Mouse (Mus musculus) stomach, embryonic 16.5 days (tissue): ENCODE measurements around the gene Gm9913. TPM values are rescaled to one million over a fixed set of nuclear protein-coding genes. Genes with fewer than 3 reads are reported as not detected.
A peak's percentile ranks its signal among the peaks of the same experiment; 100 is the strongest.

Experiments
- ATAC-seq: fragments of 200-750 bp; cut with Nextera tagmentation; 2 replicates; pipeline ENCODE4 v1.8.0; 2017; ENCODE audit warnings: moderate number of reproducible peaks, moderate TSS enrichment; ENCODE audit not compliant: insufficient read depth, low FRiP score
- H3K27ac ChIP-seq: fragments of 300-500 bp; sonication (generic); 2 replicates; pipeline ENCODE4 v1.5.1; 2014; ENCODE audit warnings: low read length
- H3K27me3 ChIP-seq: fragments of 300-500 bp; sonication (generic); 2 replicates; pipeline ENCODE4 v1.6.1; 2014; ENCODE audit warnings: low read length, control low read depth, mixed read lengths; ENCODE audit not compliant: control insufficient read depth, insufficient read depth
- H3K36me3 ChIP-seq: fragments of 300-500 bp; sonication (generic); 2 replicates; pipeline ENCODE4 v1.6.1; 2014; ENCODE audit warnings: low read length; ENCODE audit not compliant: control insufficient read depth, insufficient read depth
- H3K4me1 ChIP-seq: fragments of 300-500 bp; sonication (generic); 2 replicates; pipeline ENCODE4 v1.6.1; 2014; ENCODE audit warnings: low read length, control low read depth, mixed read lengths; ENCODE audit not compliant: control insufficient read depth, insufficient read depth
- H3K4me2 ChIP-seq: fragments of 300-500 bp; sonication (generic); 2 replicates; pipeline ENCODE4 v1.6.1; 2014; ENCODE audit warnings: low read depth, low read length, mixed read lengths
- H3K4me3 ChIP-seq: fragments of 300-500 bp; sonication (generic); replicated peaks from 2 replicates; pipeline ENCODE4 v1.5.1; 2014; ENCODE audit warnings: mild to moderate bottlenecking, low read length
- H3K9ac ChIP-seq: fragments of 300-500 bp; sonication (generic); 2 replicates; pipeline ENCODE4 v1.6.1; 2014; ENCODE audit warnings: low read length
- H3K9me3 ChIP-seq: fragments of 300-500 bp; sonication (generic); replicated peaks from 2 replicates; pipeline ENCODE4 v1.6.1; 2016; ENCODE audit warnings: low read length, control low read depth; ENCODE audit not compliant: control insufficient read depth
- WGBS: fragments of 180-500 bp; shearing (Covaris S2); extraction: QIAGEN DNeasy Blood & Tissue Kit; methylation state at CpG from one replicate; pipeline ENCODE4 v1.1.7; 2014; 5-methylcytosine and 5-hydroxymethylcytosine counted together
- polyA plus RNA-seq: library from polyadenylated mRNA; unstranded; fragments of >200 nt; fragmentation: Nextera tagmentation; extraction: Ambion mirVana; gene quantifications from 2 replicates; pipeline ENCODE4 v1.2.1, GENCODE M21; 2015

Gm9913 gene
- polyA plus RNA-seq, 1 experiment from 2014 or later, result 0.37 TPM

DNA sequence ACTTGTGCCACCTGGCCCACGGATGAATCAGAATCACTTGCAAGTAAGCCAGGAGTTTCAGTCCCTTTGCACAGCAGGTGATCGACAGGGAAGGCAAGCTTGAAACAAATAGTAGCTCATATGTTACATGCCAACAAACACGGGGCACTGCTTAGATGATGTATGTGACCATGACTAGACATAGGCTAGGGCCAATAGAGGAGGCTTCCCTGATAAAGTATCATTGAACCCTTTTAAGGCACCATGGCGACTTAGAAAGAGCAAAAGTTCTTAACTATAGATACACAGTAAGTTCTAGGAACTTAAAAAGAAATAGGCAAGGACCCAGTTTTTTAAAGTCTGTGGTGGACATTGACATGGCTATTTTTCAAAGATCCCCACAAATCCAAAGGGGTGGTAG, 3.0 kb downstream of the Gm9913 start, which contains the start of gene Fbn1:
TSS of gene Fbn1 (minus strand) at position 101 of the 400 bp plus-strand sequence.
- WGBS, result 84% methylated on average over 4 of the region's 4 CpGs
- peak within 1 kb of the TSS; percentile 73 for H3K4me3 ChIP-seq
- H3K27me3 ChIP-seq, result peaks cover 14% of the 10 kb centered on the region
- H3K36me3 ChIP-seq, result no peaks in the 10 kb centered on the region
- peak within 1 kb of the TSS; percentile 79 for H3K9ac ChIP-seq
- no peak for ATAC-seq
- H3K9me3 ChIP-seq, result no peaks in the 10 kb centered on the region
- 0 out of 2 replicates have a peak, but pooled peaks cover 9% of the 10 kb centered on the region for H3K4me1 ChIP-seq
- peak within 1 kb of the TSS; percentile 61 for H3K4me2 ChIP-seq
- H3K27ac ChIP-seq, result peak within 1 kb of the TSS; percentile 94

- Histone ChIP-seq H3K4me2 (no peak overlapping the region), H3K9ac (no peak overlapping the region), H3K4me3 (no peak overlapping the region), H3K9me3 (no peaks in the 10 kb centered on the region), H3K27me3 (peaks cover 14% of the 10 kb centered on the region), H3K27ac (no peak overlapping the region), H3K4me1 (0 out of 2 replicates have a peak, but pooled peaks cover 7% of the 10 kb centered on the region), H3K36me3 (no peaks in the 10 kb centered on the region)
- 86% methylated on average over 5 of the region's 5 CpGs for WGBS
- no peak for ATAC-seq
Observed at GRCm38 (mm10) chr2:125508381-125508780, 3.5 kb downstream of the Gm9913 start.

DNA sequence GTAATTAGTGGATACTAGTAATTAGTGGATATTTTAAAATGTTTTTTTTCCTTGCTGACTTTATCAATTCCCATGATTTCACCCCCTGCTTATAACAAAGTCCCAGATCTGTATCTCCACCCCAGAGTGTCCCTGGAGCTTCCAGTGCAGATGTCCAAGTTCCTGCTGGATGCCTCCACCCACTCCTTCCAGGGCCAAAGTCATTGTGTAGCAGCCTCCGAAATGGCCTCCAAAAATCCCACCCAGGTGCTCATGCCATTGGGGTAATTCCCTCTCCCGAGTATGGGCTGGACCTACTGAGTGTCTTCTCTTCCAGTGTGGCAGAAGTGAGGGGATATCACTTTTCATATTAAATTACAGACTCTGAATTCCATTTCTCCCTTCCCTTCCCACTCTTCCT, 5.9 kb downstream of the Gm9913 start:
- H3K27me3 ChIP-seq, result 0 out of 2 replicates have a peak, but pooled peaks cover 6% of the 10 kb centered on the region
- H3K4me2 ChIP-seq, result no peak overlapping the region
- no peak overlapping the region for H3K27ac ChIP-seq
- peaks cover 3% of the 10 kb centered on the region; the same call in 1 of the 2 replicates for H3K4me1 ChIP-seq
- ATAC-seq, result no peak
- 79% methylated on average over 2 of the region's 2 CpGs for WGBS
- H3K9me3 ChIP-seq, result no peaks in the 10 kb centered on the region
- H3K36me3 ChIP-seq, result no peaks in the 10 kb centered on the region
- H3K4me3 ChIP-seq, result no peak overlapping the region
- H3K9ac ChIP-seq, result no peak overlapping the region

DNA sequence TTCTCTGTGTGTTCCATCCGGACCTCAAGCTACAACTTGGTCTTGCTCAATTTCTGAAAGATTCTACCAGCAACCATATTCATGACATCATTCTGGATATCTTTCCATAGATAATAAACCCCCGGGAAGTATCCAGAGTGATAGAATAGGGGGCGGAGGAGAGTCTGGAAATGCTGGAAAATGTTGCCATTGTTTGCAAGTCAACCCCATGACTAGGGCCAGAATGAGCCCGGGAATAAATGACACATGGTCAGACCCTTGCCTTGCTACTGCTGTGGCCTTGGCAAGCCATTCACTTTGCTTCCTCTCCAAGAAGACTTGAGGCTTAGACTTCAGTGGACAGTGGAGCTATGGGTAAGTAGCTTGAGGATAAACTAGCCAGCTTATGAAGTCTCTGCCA, 7.0 kb downstream of the Gm9913 start:
- WGBS, result 80% methylated on average over 4 of the region's 4 CpGs
- no peaks in the 10 kb centered on the region for H3K36me3 ChIP-seq
- no peak for ATAC-seq
- no peaks in the 10 kb centered on the region for H3K9me3 ChIP-seq
- H3K4me2 ChIP-seq, result no peak overlapping the region
- H3K4me3 ChIP-seq, result no peak overlapping the region
- H3K27ac ChIP-seq, result no peak overlapping the region
- H3K27me3 ChIP-seq, result 0 out of 2 replicates have a peak, but pooled peaks cover 3% of the 10 kb centered on the region
- H3K9ac ChIP-seq, result no peak overlapping the region
- H3K4me1 ChIP-seq, result peaks cover 7% of the 10 kb centered on the region

GRCm38 (mm10) chr2:125512544-125512943, 7.7 kb downstream of the Gm9913 start:
- no peaks in the 10 kb centered on the region for H3K9me3 ChIP-seq
- H3K4me3 ChIP-seq, result no peak overlapping the region
- no peaks in the 10 kb centered on the region for H3K36me3 ChIP-seq
- 0 out of 2 replicates have a peak, but pooled peaks cover 3% of the 10 kb centered on the region for H3K27me3 ChIP-seq
- 66% methylated on average over 4 of the region's 4 CpGs for WGBS
- H3K9ac ChIP-seq, result no peak overlapping the region
- no peak overlapping the region for H3K4me2 ChIP-seq
- ATAC-seq, result no peak
- peaks cover 7% of the 10 kb centered on the region for H3K4me1 ChIP-seq
- H3K27ac ChIP-seq, result no peak overlapping the region

DNA sequence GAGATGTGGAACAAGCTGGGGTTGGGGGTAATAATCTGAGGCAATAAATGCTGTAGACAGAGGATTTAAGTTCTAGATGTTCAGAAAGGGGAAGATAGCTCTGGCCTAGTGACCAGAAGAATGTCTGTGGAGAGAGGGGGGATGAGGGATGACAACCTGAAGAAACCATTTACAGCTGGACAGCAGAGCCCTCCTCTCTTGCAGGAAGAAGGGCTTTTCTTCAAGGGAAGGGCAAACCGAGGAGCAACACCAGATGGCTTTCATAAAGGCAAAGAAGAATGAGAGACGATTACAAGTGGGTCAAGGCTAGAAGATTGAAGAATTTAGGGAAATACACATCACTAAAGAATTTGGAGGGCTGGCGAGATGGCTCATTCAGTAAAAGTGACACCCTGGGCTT, 9.5 kb downstream of the Gm9913 start:
- Histone ChIP-seq H3K9ac (no peak overlapping the region), H3K4me3 (no peak overlapping the region), H3K27ac (no peak overlapping the region), H3K4me1 (peaks cover 7% of the 10 kb centered on the region), H3K9me3 (no peaks in the 10 kb centered on the region), H3K27me3 (no peaks in the 10 kb centered on the region), H3K4me2 (no peak overlapping the region), H3K36me3 (no peaks in the 10 kb centered on the region)
- 51% methylated on average over 3 of the region's 3 CpGs for WGBS
- no peak for ATAC-seq

DNA sequence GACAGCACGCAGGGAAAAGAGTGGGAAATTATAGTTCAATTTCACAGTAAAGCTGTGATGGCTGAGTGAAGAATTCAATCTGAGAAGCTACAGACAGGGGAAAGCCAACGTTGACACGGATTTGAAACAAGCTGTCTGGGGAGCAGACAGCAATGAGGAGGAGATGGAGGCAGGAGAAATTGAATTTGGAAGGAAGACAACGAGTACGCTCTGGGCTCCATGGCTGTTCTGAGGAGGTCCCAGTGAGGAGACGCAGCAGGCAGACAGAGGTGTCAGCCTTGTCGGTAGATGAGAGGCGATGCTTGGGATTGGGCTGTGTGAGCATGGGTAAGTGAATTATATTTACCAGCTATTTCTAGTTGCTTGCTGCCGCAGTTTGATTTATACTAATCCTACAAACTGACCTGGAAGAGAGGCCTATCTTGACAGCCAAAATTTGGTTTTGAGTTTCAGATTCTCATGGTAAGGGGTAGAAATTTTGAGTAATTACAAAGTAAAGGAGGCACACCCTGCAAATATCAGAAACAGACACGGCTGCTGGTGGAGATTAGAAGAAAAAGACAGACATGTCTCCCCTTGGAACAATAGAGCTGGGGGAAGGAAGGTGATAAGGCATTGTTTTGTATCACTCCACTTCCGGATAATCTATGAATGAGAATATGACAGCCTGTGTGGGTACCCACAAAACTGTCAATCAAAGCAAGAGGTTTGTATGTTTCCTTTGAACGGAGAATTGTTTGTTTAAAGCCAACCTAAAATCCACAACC, 10.6 kb downstream of the Gm9913 start:
- no peak overlapping the region for H3K4me3 ChIP-seq
- H3K27ac ChIP-seq, result no peak overlapping the region
- no peaks in the 10 kb centered on the region for H3K9me3 ChIP-seq
- ATAC-seq, result no peak
- WGBS, result 48% methylated on average over 12 of the region's 12 CpGs
- peaks cover 7% of the 10 kb centered on the region for H3K4me1 ChIP-seq
- H3K4me2 ChIP-seq, result no peak overlapping the region
- no peak overlapping the region for H3K9ac ChIP-seq
- no peaks in the 10 kb centered on the region for H3K27me3 ChIP-seq
- H3K36me3 ChIP-seq, result no peaks in the 10 kb centered on the region

- Histone ChIP-seq H3K36me3 (no peaks in the 10 kb centered on the region), H3K27ac (peak overlapping the region; percentile 10; the same call in 1 of the 2 replicates), H3K4me2 (no peak overlapping the region), H3K9me3 (no peaks in the 10 kb centered on the region), H3K27me3 (no peaks in the 10 kb centered on the region), H3K4me3 (no peak overlapping the region), H3K9ac (no peak overlapping the region), H3K4me1 (peaks cover 7% of the 10 kb centered on the region)
- peak; percentile 83 for ATAC-seq
- 8% methylated on average over 4 of the region's 4 CpGs for WGBS
Observed at GRCm38 (mm10) chr2:125516594-125516993, 11.7 kb downstream of the Gm9913 start.

- Histone ChIP-seq H3K9me3 (no peaks in the 10 kb centered on the region), H3K27ac (no peak overlapping the region), H3K36me3 (no peaks in the 10 kb centered on the region), H3K9ac (no peak overlapping the region), H3K4me1 (0 out of 2 replicates have a peak, but pooled peaks cover 2% of the 10 kb centered on the region), H3K4me2 (no peak overlapping the region), H3K4me3 (no peak overlapping the region), H3K27me3 (no peaks in the 10 kb centered on the region)
- no peak for ATAC-seq
- WGBS, result 69% methylated on average over 2 of the region's 2 CpGs
Observed at GRCm38 (mm10) chr2:125525484-125525883, 20.6 kb downstream of the Gm9913 start.
